Mouse (Mus musculus): Measurements from ENCODE around the gene Socs4. TPM values are rescaled to one million over a fixed set of nuclear protein-coding genes. Genes with fewer than 3 reads are reported as not detected.
A peak's percentile ranks its signal among the peaks of the same experiment; 100 is the strongest.
"Not testable (repeated sequence)": the region's sequence is repeated elsewhere in the genome, so short reads cannot be mapped to it uniquely, and the experiment has no call there.

Socs4 gene
- polyA plus RNA-seq, 1 experiment from 2014 or later, result 3.7 TPM

DNA sequence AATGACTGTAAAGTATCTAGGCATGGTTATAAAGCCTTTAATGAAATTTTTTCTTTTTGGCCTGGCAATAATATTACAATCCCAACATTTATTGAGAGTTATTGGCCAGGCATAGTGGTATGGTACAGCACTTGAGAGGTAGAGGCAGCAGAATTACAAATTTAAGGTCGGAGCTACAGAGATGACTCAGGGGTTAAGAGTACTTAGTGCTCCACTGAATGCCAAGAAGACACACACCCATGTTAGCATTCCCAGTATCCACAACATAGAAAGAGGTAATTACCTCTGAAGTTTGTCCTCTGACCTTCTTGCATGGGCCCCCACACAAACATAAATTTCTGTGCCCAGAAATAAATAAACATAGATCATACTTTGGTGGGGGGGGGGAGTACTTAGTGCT, 32.3 kb downstream of the Socs4 start:
- H3K9ac ChIP-seq, result no peak overlapping the region
- H3K27ac ChIP-seq, result no peak overlapping the region
- ATAC-seq (ENCODE audit: insufficient number of reproducible peaks, insufficient read depth, low FRiP score, low TSS enrichment, low read depth), result no peak
- WGBS, result 100% methylated on average over 1 of the region's 1 CpGs
- H3K9me3 ChIP-seq, result no peaks in the 10 kb centered on the region
- no peaks in the 10 kb centered on the region for H3K4me1 ChIP-seq
- H3K4me3 ChIP-seq, result no peak overlapping the region
- H3K4me2 ChIP-seq, result no peak overlapping the region
- peaks cover 63% of the 10 kb centered on the region for H3K36me3 ChIP-seq
- no peaks in the 10 kb centered on the region for H3K27me3 ChIP-seq

DNA sequence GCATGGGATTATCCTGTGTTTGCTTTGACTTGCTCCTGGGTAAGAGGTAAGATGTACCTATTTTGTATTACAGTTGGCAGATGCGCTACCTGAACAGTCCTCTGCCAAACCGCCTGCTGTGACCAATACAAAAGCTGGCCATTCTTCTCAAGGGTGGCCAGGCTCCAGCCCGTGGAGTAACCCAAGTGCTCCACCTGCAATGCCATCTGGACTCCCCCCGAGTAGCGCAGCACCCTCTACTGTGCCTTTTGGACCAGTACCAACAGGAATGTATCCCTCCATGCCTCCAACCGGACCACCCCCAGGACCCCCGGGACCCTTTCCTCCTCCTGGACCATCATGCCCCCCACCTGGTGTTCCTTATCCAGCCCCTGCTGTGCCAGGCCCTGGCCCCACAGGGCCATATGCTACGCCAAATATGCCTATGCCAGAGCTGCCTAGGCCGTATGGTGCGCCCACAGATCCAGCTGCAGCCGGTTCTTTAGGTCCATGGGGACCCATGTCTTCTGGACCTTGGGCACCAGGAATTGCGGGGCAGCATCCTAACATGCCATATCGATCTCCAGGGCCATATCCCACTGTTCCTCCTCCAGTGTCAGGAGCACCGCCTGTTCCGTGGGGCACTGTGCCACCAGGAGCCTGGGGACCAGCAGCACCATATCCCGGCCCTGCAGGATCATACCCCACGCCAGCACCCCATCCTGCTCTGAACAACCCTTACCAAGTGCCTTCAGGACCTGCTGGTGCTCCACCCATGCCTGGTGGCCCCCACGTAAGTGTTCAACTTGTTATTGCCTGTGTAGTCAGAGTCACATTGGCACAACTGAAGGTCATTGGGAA, 33.8 kb downstream of the Socs4 start:
- H3K4me3 ChIP-seq, result no peak overlapping the region
- WGBS, result 95% methylated on average over 18 of the region's 18 CpGs
- H3K36me3 ChIP-seq, result peaks cover 62% of the 10 kb centered on the region
- ATAC-seq (ENCODE audit: insufficient number of reproducible peaks, insufficient read depth, low FRiP score, low TSS enrichment, low read depth), result no peak
- H3K27me3 ChIP-seq, result no peaks in the 10 kb centered on the region
- H3K9me3 ChIP-seq, result no peaks in the 10 kb centered on the region
- H3K9ac ChIP-seq, result no peak overlapping the region
- H3K4me2 ChIP-seq, result no peak overlapping the region
- H3K4me1 ChIP-seq, result no peaks in the 10 kb centered on the region
- H3K27ac ChIP-seq, result no peak overlapping the region

DNA sequence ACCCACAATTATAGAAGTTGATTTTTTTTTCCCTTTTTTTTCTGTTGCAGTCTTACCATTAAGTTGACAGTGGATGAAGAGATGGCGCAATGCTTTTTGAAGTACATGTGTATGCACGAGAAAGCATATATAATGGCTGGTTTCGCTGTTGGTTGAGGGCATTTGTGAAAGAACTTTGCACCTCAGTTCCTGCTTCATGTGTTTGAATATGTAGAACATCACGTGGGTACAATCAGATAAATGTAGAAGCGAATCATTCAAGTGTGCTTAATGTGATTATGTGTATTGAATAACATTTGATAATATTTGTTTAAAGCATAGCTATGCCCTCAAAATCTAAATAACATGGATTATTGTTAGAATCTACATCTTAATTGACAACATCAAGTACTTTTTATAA, 42.6 kb downstream of the Socs4 start:
- H3K27ac ChIP-seq, result no peak overlapping the region
- WGBS, result 88% methylated on average over 5 of the region's 5 CpGs
- no peaks in the 10 kb centered on the region for H3K9me3 ChIP-seq
- H3K4me3 ChIP-seq, result no peak overlapping the region
- H3K36me3 ChIP-seq, result peaks cover 54% of the 10 kb centered on the region
- no peak overlapping the region for H3K9ac ChIP-seq
- no peak for ATAC-seq (ENCODE audit: insufficient number of reproducible peaks, insufficient read depth, low FRiP score, low TSS enrichment, low read depth)
- H3K4me1 ChIP-seq, result no peaks in the 10 kb centered on the region
- H3K27me3 ChIP-seq, result no peaks in the 10 kb centered on the region
- H3K4me2 ChIP-seq, result no peak overlapping the region

GRCm38 (mm10) chr14:47321581-47321980, 44.9 kb downstream of the Socs4 start:
- not testable (repeated sequence) for H3K9me3 ChIP-seq; H3K27me3 ChIP-seq; H3K4me3 ChIP-seq; H3K27ac ChIP-seq; H3K4me2 ChIP-seq; H3K9ac ChIP-seq; ATAC-seq (ENCODE audit: insufficient number of reproducible peaks, insufficient read depth, low FRiP score, low TSS enrichment, low read depth); H3K4me1 ChIP-seq
- WGBS, result 88% methylated on average over 7 of the region's 8 CpGs
- H3K36me3 ChIP-seq, result peaks cover 51% of the 10 kb centered on the region

DNA sequence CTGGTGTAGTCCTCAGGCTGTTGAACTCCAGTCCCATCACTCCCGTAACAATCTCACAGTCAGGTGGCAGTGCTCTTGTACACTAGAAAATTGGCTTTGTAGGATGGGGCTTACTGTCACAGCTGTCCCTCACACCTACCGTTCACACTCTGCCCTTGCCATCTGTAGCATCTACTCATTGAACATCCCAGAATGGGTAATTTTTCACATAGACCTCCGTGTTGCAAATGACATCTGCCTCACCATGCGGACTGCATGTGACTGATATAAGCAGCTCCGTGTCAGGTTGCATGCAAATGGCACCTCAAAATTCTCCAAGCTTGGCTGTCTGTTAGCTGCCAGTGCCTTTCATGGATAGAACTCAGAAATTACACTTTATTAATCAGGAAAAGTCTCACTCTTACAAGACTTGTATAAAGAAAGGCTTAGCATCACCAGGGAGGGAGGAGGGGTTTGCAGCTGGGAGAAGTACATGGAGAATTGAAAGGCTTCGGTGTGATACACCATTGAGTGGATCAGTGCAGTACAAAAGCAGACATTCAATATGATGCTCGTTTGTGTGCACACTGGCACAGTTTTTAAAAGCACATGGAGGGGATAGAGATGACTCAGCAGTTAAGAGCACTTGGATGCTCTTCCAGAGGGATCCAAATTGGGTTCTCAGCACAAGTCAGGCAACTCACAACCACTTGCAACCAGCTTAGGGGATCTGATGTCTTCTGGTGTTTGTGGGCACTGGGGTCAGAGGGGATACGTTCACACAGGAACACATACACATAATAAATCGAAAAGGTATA, 49.4 kb downstream of the Socs4 start:
- H3K4me2 ChIP-seq, result no peak overlapping the region
- ATAC-seq (ENCODE audit: insufficient number of reproducible peaks, insufficient read depth, low FRiP score, low TSS enrichment, low read depth), result no peak
- H3K4me3 ChIP-seq, result no peak overlapping the region
- H3K4me1 ChIP-seq, result no peaks in the 10 kb centered on the region
- 86% methylated on average over 9 of the region's 9 CpGs for WGBS
- H3K9ac ChIP-seq, result no peak overlapping the region
- H3K27me3 ChIP-seq, result no peaks in the 10 kb centered on the region
- H3K27ac ChIP-seq, result no peak overlapping the region
- peaks cover 24% of the 10 kb centered on the region for H3K36me3 ChIP-seq
- no peaks in the 10 kb centered on the region for H3K9me3 ChIP-seq

DNA sequence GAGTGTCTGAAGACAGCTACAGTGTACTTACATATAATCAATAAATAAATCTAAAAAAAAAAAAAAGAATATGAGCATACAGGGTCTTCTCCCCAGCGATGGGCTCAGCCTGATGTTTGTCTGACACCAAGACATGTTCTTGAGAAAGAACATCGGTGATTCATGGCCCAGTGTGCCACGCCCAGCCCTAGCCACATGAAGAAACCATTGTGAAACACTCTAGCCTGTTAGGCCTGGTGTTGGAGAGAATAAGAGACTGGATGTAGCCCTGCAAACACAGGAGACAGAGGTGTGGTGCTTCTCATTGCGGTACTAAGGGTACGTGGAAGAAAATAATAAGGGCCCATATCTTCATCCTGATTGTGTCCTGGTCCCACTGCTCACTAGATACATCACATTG, 50.6 kb downstream of the Socs4 start:
- Histone ChIP-seq H3K9me3 (no peaks in the 10 kb centered on the region), H3K9ac (no peak overlapping the region), H3K36me3 (peaks cover 21% of the 10 kb centered on the region), H3K4me1 (peaks cover 6% of the 10 kb centered on the region), H3K27ac (no peak overlapping the region), H3K4me3 (no peak overlapping the region), H3K4me2 (no peak overlapping the region), H3K27me3 (no peaks in the 10 kb centered on the region)
- ATAC-seq (ENCODE audit: insufficient number of reproducible peaks, insufficient read depth, low FRiP score, low TSS enrichment, low read depth), result no peak
- 91% methylated on average over 5 of the region's 5 CpGs for WGBS

DNA sequence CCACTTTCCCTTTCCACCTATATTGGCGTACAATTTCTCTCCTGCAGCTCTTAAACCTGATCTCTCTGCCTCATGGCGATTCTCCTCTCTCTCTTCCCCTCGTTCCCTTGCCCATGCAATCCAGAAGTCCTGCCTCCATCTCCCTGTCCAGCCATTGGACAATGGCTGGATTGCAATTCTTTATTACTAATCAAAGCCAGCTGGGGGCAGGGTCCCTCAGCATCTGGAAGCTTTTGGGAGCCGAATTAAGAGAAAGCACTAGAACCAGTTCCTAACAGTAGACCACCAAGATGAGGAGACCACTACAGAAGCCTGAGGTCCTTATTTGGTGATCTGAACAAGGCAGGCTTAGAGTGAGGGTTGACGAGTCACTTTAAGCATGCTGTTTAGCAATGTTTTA, 55.2 kb downstream of the Socs4 start:
- Histone ChIP-seq H3K27ac (no peak overlapping the region), H3K4me2 (no peak overlapping the region), H3K27me3 (no peaks in the 10 kb centered on the region), H3K9me3 (no peaks in the 10 kb centered on the region), H3K9ac (no peak overlapping the region), H3K36me3 (no peaks in the 10 kb centered on the region), H3K4me3 (no peak overlapping the region), H3K4me1 (peaks cover 6% of the 10 kb centered on the region)
- no peak for ATAC-seq (ENCODE audit: insufficient number of reproducible peaks, insufficient read depth, low FRiP score, low TSS enrichment, low read depth)
- 21% methylated on average over 5 of the region's 5 CpGs for WGBS

- H3K27me3 ChIP-seq, result no peaks in the 10 kb centered on the region
- WGBS, result 75% methylated on average over 4 of the region's 4 CpGs
- peaks cover 6% of the 10 kb centered on the region for H3K4me1 ChIP-seq
- no peak overlapping the region for H3K4me2 ChIP-seq
- H3K4me3 ChIP-seq, result no peak overlapping the region
- H3K36me3 ChIP-seq, result no peaks in the 10 kb centered on the region
- no peak overlapping the region for H3K27ac ChIP-seq
- H3K9ac ChIP-seq, result no peak overlapping the region
- no peak for ATAC-seq (ENCODE audit: insufficient number of reproducible peaks, insufficient read depth, low FRiP score, low TSS enrichment, low read depth)
- no peaks in the 10 kb centered on the region for H3K9me3 ChIP-seq
These were observed 58.1 kb downstream of the Socs4 start for GRCm38 (mm10) chr14:47334819-47335218.

DNA sequence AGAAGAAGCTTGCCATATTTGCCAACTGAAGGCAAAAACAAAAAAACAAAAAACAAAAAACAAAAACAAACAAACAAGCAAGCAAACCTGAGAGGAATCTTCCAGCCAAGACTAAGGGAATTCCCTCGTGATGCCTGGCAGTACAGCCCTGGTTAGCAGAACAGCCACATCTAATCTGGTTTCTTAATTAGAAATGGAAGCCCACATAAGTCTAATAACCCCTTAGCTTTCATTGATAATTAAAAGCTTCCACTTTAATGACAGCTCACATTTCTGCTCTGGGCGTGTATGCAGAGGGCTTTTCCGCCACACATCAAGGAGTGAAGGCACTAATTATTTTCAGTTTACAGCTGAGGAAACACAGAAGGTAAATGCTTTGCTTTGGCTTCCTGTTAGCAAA, 58.6 kb downstream of the Socs4 start:
- Histone ChIP-seq H3K9ac (no peak overlapping the region), H3K4me3 (no peak overlapping the region), H3K9me3 (no peaks in the 10 kb centered on the region), H3K27me3 (no peaks in the 10 kb centered on the region), H3K4me1 (peaks cover 6% of the 10 kb centered on the region), H3K27ac (no peak overlapping the region), H3K4me2 (no peak overlapping the region), H3K36me3 (no peaks in the 10 kb centered on the region)
- WGBS, result 55% methylated on average over 3 of the region's 3 CpGs
- no peak for ATAC-seq (ENCODE audit: insufficient number of reproducible peaks, insufficient read depth, low FRiP score, low TSS enrichment, low read depth)

DNA sequence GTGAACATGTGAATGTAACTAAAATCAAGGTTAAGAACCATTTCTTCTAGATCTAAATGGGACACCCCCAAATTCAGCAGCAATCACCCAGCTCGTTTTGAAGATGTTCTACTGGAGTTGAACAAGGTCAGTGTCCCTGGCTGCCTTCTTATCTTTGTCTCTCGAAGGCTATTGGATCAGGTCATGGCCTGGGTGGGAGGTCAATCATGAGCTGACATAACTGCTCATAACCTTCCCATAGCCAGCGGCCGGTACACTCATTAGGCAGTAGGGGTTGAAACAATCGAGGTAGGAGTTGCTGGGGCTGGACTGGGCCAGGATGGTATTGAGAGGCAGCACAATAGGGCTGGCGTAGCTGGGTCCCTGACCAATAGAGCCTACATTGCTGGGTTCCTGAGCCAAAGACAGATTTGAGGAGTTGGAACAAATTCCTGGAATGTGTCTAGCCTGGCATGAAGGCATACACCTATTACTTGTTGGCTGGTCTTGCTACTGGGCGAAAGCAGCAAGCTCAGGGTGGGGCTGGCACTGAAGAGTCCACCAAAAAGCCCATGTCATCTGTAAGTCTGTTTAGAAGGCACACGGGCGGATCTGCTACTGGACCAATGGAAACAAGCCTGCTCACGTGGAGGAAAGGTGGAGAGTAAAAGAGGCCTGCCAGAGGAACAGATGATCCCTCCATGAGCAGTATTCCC, 63.6 kb downstream of the Socs4 start:
- Histone ChIP-seq H3K27ac (no peak overlapping the region), H3K4me1 (no peaks in the 10 kb centered on the region), H3K36me3 (no peaks in the 10 kb centered on the region), H3K4me2 (no peak overlapping the region), H3K9ac (no peak overlapping the region), H3K9me3 (no peaks in the 10 kb centered on the region), H3K27me3 (no peaks in the 10 kb centered on the region), H3K4me3 (no peak overlapping the region)
- ATAC-seq (ENCODE audit: insufficient number of reproducible peaks, insufficient read depth, low FRiP score, low TSS enrichment, low read depth), result no peak
- 86% methylated on average over 10 of the region's 10 CpGs for WGBS

DNA sequence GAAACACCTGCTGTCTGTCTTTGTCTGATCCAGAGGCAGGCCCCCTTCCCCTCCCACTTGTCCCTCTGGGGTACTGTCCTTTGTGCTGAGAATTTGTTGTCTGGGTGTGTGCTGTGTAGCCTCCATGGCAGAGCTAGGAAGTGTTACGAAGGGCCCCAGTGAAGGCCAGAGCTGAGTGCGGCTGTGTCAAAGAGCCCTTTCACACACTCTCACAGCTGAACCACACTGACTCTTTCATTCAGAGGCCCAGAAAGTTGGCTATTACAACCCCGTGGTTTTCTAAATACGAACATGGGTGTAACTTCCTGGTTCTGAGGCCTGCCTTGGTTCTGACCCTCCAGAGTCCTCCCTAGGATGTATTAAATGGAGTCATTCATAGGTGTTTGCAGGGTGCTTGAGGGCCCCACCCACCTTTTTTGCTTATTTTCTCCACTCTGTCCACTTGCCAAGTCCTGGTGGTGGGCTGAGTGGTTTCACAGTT, 65.1 kb downstream of the Socs4 start:
- H3K9me3 ChIP-seq, result no peaks in the 10 kb centered on the region
- no peaks in the 10 kb centered on the region for H3K4me1 ChIP-seq
- H3K27me3 ChIP-seq, result no peaks in the 10 kb centered on the region
- no peak overlapping the region for H3K4me3 ChIP-seq
- H3K9ac ChIP-seq, result no peak overlapping the region
- 48% methylated on average over 4 of the region's 4 CpGs for WGBS
- no peaks in the 10 kb centered on the region for H3K36me3 ChIP-seq
- peak overlapping the region; percentile 29; the same call in 1 of the 2 replicates for H3K27ac ChIP-seq
- H3K4me2 ChIP-seq, result no peak overlapping the region
- ATAC-seq (ENCODE audit: insufficient number of reproducible peaks, insufficient read depth, low FRiP score, low TSS enrichment, low read depth), result no peak; the same call in 1 of the 2 replicates
